Mouse (Mus musculus): ENCODE measurements around the gene Dnajb12. TPM values are rescaled to one million over a fixed set of nuclear protein-coding genes. Genes with fewer than 3 reads are reported as not detected.

Dnajb12 gene
- polyA plus RNA-seq, 1 experiment from 2014 or later: 30.1 TPM

DNA sequence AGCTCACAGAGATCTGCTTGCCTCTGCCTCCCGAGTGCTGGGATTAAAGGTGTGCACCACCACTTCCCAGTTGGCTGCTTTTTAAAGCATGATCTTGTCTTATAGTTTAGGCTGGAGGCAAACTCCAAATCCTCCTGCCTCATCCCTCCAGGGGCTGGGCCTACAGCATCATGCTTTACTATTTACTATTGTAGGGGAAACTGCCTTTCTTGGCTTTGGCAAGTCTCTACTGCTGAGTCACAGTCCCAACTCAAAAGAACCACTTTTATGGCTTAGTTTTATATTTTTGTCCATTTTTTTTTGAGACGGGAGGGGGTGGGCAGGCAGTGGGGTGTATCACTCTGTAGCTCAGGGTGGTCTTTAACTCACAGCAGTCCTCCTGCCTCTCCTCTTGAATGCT is 44.1 kb downstream of the Dnajb12 start:
- H3K27me3 ChIP-seq (ENCODE audit: insufficient read depth, low read length): no peaks in the 10 kb centered on the region
- 79% methylated on average over 2 of the region's 2 CpGs for WGBS
- no peak overlapping the region for H3K4me3 ChIP-seq (ENCODE audit: low read length)
- H3K27ac ChIP-seq (ENCODE audit: low read length): no peak overlapping the region
- H3K4me1 ChIP-seq (ENCODE audit: insufficient read depth, low read length): peaks cover 32% of the 10 kb centered on the region
- H3K4me2 ChIP-seq (replicated peaks; ENCODE audit: low read depth, low read length): no peak overlapping the region
- H3K9ac ChIP-seq (replicated peaks; ENCODE audit: low read length): no peak overlapping the region
- ATAC-seq (ENCODE audit: low FRiP score, low TSS enrichment): no peak
- no peaks in the 10 kb centered on the region for H3K9me3 ChIP-seq (ENCODE audit: low read length)
- H3K36me3 ChIP-seq (ENCODE audit: insufficient read depth, low read length): no peaks in the 10 kb centered on the region

GRCm38 (mm10) chr10:59924305-59924704 is 44.9 kb downstream of the Dnajb12 start:
- ATAC-seq (ENCODE audit: low FRiP score, low TSS enrichment): no peak
- H3K4me1 ChIP-seq (ENCODE audit: insufficient read depth, low read length): peaks cover 31% of the 10 kb centered on the region
- H3K4me3 ChIP-seq (ENCODE audit: low read length): no peak overlapping the region
- H3K27ac ChIP-seq (ENCODE audit: low read length): no peak overlapping the region
- H3K9ac ChIP-seq (replicated peaks; ENCODE audit: low read length): 0 out of 2 replicates have a peak overlapping the region, but pooled peaks have one; percentile 41
- 30% methylated on average over 3 of the region's 3 CpGs for whole genome bisulfite sequencing
- no peaks in the 10 kb centered on the region for H3K27me3 ChIP-seq (ENCODE audit: insufficient read depth, low read length)
- no peak overlapping the region for H3K4me2 ChIP-seq (replicated peaks; ENCODE audit: low read depth, low read length)
- H3K9me3 ChIP-seq (ENCODE audit: low read length): no peaks in the 10 kb centered on the region
- no peaks in the 10 kb centered on the region for H3K36me3 ChIP-seq (ENCODE audit: insufficient read depth, low read length)

GRCm38 (mm10) chr10:59929205-59929604 is 49.8 kb downstream of the Dnajb12 start:
- Histone ChIP-seq H3K9me3 (ENCODE audit: low read length) (no peaks in the 10 kb centered on the region), H3K9ac (replicated peaks; ENCODE audit: low read length) (no peak overlapping the region), H3K27ac (ENCODE audit: low read length) (no peak overlapping the region), H3K4me3 (ENCODE audit: low read length) (no peak overlapping the region), H3K4me1 (ENCODE audit: insufficient read depth, low read length) (0 out of 2 replicates have a peak, but pooled peaks cover 8% of the 10 kb centered on the region), H3K4me2 (replicated peaks; ENCODE audit: low read depth, low read length) (no peak overlapping the region), H3K27me3 (ENCODE audit: insufficient read depth, low read length) (no peaks in the 10 kb centered on the region), H3K36me3 (ENCODE audit: insufficient read depth, low read length) (no peaks in the 10 kb centered on the region)
- WGBS: 74% methylated on average over 7 of the region's 7 CpGs
- ATAC-seq (ENCODE audit: low FRiP score, low TSS enrichment): no peak

DNA sequence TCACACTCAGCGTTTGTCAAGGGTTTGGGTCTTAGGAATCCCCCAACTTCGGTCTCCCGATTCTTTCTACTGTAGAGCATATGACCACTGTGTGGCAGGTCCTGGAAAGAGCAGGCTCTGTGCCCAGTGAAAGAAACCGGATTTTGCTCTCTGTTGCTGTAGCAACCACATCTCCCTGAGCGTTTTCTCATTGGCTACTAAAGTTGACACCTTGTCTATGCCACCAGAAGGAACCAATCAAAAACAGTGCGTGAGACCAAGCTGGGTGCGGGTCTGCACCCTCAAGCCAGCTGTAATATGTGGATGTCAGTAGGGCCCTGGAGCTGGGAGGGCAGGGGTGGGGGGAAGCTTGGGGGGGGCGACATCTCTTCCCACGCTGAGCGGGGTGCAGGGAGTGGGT is 51.6 kb downstream of the Dnajb12 start:
- no peak overlapping the region; the same call in 1 of the 2 replicates for H3K4me2 ChIP-seq (replicated peaks; ENCODE audit: low read depth, low read length)
- no peak overlapping the region for H3K27ac ChIP-seq (ENCODE audit: low read length)
- H3K4me3 ChIP-seq (ENCODE audit: low read length): no peak overlapping the region
- no peaks in the 10 kb centered on the region for H3K9me3 ChIP-seq (ENCODE audit: low read length)
- 0 out of 2 replicates have a peak, but pooled peaks cover 4% of the 10 kb centered on the region for H3K4me1 ChIP-seq (ENCODE audit: insufficient read depth, low read length)
- H3K9ac ChIP-seq (replicated peaks; ENCODE audit: low read length): no peak overlapping the region
- WGBS: 29% methylated on average over 10 of the region's 10 CpGs
- H3K36me3 ChIP-seq (ENCODE audit: insufficient read depth, low read length): no peaks in the 10 kb centered on the region
- peak; percentile 74 for ATAC-seq (ENCODE audit: low FRiP score, low TSS enrichment)
- H3K27me3 ChIP-seq (ENCODE audit: insufficient read depth, low read length): no peaks in the 10 kb centered on the region

GRCm38 (mm10) chr10:59932521-59932920 is 53.2 kb downstream of the Dnajb12 start:
- Histone ChIP-seq H3K27ac (ENCODE audit: low read length) (no peak overlapping the region), H3K36me3 (ENCODE audit: insufficient read depth, low read length) (no peaks in the 10 kb centered on the region), H3K9me3 (ENCODE audit: low read length) (no peaks in the 10 kb centered on the region), H3K9ac (replicated peaks; ENCODE audit: low read length) (no peak overlapping the region), H3K4me1 (ENCODE audit: insufficient read depth, low read length) (0 out of 2 replicates have a peak, but pooled peaks cover 4% of the 10 kb centered on the region), H3K4me2 (replicated peaks; ENCODE audit: low read depth, low read length) (no peak overlapping the region), H3K4me3 (ENCODE audit: low read length) (no peak overlapping the region), H3K27me3 (ENCODE audit: insufficient read depth, low read length) (no peaks in the 10 kb centered on the region)
- ATAC-seq (ENCODE audit: low FRiP score, low TSS enrichment): no peak
- 72% methylated on average over 6 of the region's 6 CpGs for WGBS

DNA sequence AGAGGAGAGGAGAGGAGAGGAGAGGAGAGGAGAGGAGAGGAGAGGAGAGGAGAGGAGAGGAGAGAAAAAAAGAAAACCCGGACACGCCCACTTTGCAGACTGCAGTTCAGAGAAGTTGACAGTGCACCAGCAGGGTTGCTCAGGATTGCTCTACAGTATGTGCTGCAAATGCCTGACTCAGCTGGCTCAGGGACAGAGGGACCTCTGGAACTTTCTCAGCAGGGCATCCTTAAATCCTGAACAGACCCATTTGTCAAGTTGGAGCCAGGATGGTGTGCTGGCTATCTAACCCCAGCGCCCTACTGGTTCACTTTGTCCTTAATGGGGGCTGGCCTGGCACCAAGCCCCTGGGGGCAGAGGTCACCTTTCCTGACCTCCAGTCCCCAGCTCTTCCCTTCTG is 54.7 kb downstream of the Dnajb12 start:
- Histone ChIP-seq H3K27me3 (ENCODE audit: insufficient read depth, low read length) (no peaks in the 10 kb centered on the region), H3K4me3 (ENCODE audit: low read length) (no peak overlapping the region), H3K9ac (replicated peaks; ENCODE audit: low read length) (no peak overlapping the region), H3K9me3 (ENCODE audit: low read length) (no peaks in the 10 kb centered on the region), H3K27ac (ENCODE audit: low read length) (no peak overlapping the region), H3K36me3 (ENCODE audit: insufficient read depth, low read length) (no peaks in the 10 kb centered on the region), H3K4me1 (ENCODE audit: insufficient read depth, low read length) (0 out of 2 replicates have a peak, but pooled peaks cover 4% of the 10 kb centered on the region), H3K4me2 (replicated peaks; ENCODE audit: low read depth, low read length) (no peak overlapping the region)
- WGBS: 59% methylated on average over 3 of the region's 3 CpGs
- ATAC-seq (ENCODE audit: low FRiP score, low TSS enrichment): no peak

DNA sequence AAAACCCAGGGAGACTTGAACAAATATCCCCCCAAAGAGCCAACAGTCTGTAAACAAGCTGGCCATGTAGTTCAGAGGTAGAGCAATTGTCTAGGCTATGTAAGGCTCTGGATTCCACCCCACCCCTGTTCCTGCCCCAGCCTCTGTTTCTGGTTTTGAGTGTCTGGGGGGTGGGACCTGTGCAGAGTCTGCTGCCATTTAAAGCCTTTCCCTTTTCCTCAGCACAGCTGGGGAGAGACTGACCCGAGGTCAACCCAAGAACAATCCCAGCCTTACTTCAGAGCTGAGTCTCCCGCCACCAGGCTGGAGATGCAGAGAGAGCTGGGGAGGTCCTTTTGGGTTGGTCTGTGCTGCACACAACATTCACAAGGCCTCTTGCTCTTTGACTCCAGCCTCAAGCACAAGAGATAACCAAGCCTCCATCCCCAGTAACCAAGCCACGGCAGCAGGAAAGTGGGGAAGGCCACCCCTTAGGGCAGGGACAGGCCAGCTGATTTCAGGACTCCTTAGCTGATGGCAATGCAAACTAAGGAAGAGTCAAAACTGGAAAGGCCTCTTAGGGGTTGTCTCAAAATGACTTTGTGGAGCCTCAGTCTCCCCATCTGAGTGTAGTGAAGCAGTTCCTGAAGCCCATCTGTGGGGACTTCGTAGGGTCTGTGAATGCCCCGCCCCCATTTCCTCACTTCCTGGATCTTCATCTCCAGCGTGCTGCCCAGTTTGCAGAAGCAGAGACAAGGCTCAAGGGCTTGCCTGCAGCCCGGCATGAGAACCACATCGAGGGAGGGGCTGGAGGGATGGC is 56.9 kb downstream of the Dnajb12 start:
- Histone ChIP-seq H3K9ac (replicated peaks; ENCODE audit: low read length) (no peak overlapping the region), H3K4me1 (ENCODE audit: insufficient read depth, low read length) (0 out of 2 replicates have a peak, but pooled peaks cover under 1% of the 10 kb centered on the region), H3K4me2 (replicated peaks; ENCODE audit: low read depth, low read length) (no peak overlapping the region), H3K27me3 (ENCODE audit: insufficient read depth, low read length) (no peaks in the 10 kb centered on the region), H3K4me3 (ENCODE audit: low read length) (no peak overlapping the region), H3K9me3 (ENCODE audit: low read length) (no peaks in the 10 kb centered on the region), H3K36me3 (ENCODE audit: insufficient read depth, low read length) (no peaks in the 10 kb centered on the region), H3K27ac (ENCODE audit: low read length) (no peak overlapping the region)
- WGBS: 50% methylated on average over 8 of the region's 8 CpGs
- ATAC-seq (ENCODE audit: low FRiP score, low TSS enrichment): peak; percentile 49; the same call in 1 of the 2 replicates

- 72% methylated on average over 5 of the region's 5 CpGs for WGBS
- no peak overlapping the region for H3K27ac ChIP-seq (ENCODE audit: low read length)
- peaks cover 19% of the 10 kb centered on the region for H3K4me1 ChIP-seq (ENCODE audit: insufficient read depth, low read length)
- no peak overlapping the region for H3K4me3 ChIP-seq (ENCODE audit: low read length)
- ATAC-seq (ENCODE audit: low FRiP score, low TSS enrichment): no peak
- H3K9ac ChIP-seq (replicated peaks; ENCODE audit: low read length): no peak overlapping the region
- no peaks in the 10 kb centered on the region for H3K27me3 ChIP-seq (ENCODE audit: insufficient read depth, low read length)
- no peak overlapping the region for H3K4me2 ChIP-seq (replicated peaks; ENCODE audit: low read depth, low read length)
- no peaks in the 10 kb centered on the region for H3K36me3 ChIP-seq (ENCODE audit: insufficient read depth, low read length)
- no peaks in the 10 kb centered on the region for H3K9me3 ChIP-seq (ENCODE audit: low read length)
Measured at GRCm38 (mm10) chr10:59938662-59939061, 59.3 kb downstream of the Dnajb12 start.

- no peaks in the 10 kb centered on the region for H3K27me3 ChIP-seq (ENCODE audit: insufficient read depth, low read length)
- 38% methylated on average over 1 of the region's 1 CpGs for WGBS
- H3K4me2 ChIP-seq (replicated peaks; ENCODE audit: low read depth, low read length): no peak overlapping the region
- H3K4me1 ChIP-seq (ENCODE audit: insufficient read depth, low read length): peaks cover 20% of the 10 kb centered on the region
- no peaks in the 10 kb centered on the region for H3K9me3 ChIP-seq (ENCODE audit: low read length)
- H3K27ac ChIP-seq (ENCODE audit: low read length): no peak overlapping the region
- H3K9ac ChIP-seq (replicated peaks; ENCODE audit: low read length): no peak overlapping the region
- H3K4me3 ChIP-seq (ENCODE audit: low read length): no peak overlapping the region
- ATAC-seq (ENCODE audit: low FRiP score, low TSS enrichment): no peak
- no peaks in the 10 kb centered on the region for H3K36me3 ChIP-seq (ENCODE audit: insufficient read depth, low read length)
Measured at GRCm38 (mm10) chr10:59939081-59939480, 59.7 kb downstream of the Dnajb12 start.

DNA sequence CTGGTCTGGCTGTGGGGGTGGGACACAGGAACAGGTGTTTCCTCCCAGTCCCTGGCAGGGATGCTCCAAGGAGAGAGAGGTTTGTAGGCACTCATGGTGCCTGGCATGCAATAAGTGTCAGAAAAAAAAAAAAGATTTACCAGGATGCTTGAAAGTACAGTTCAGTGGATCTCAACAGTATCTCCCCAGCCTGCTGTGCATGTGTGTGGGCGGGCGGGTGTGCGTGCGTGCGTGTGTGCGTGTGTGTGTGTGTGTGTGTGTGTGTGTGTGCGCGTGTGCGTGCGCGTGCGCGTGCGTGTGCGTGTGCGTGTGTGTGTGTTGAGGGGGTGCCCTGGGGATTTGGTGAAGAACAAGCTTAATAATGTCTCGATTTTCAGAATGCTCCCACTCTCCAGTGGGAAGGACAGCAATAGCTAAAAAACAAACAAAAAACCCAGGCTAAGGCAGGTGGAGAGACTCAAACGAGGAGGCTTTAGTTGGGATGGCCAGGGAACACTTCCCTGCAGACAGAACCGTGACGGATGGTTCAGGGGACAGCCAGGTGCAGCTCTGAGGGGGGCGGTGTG is 63.0 kb downstream of the Dnajb12 start:
- Histone ChIP-seq H3K27me3 (ENCODE audit: insufficient read depth, low read length) (no peaks in the 10 kb centered on the region), H3K4me3 (ENCODE audit: low read length) (peak overlapping the region; percentile 35), H3K4me1 (ENCODE audit: insufficient read depth, low read length) (peaks cover 20% of the 10 kb centered on the region), H3K9ac (replicated peaks; ENCODE audit: low read length) (peak overlapping the region; percentile 59), H3K4me2 (replicated peaks; ENCODE audit: low read depth, low read length) (peak overlapping the region; percentile 70), H3K27ac (ENCODE audit: low read length) (peak overlapping the region; percentile 75; the same call in 1 of the 2 replicates), H3K36me3 (ENCODE audit: insufficient read depth, low read length) (no peaks in the 10 kb centered on the region), H3K9me3 (ENCODE audit: low read length) (no peaks in the 10 kb centered on the region)
- no peak; the same call in 1 of the 2 replicates for ATAC-seq (ENCODE audit: low FRiP score, low TSS enrichment)
- 48% methylated on average over 15 of the region's 21 CpGs for WGBS
